Mouse (Mus musculus) megakaryocyte, adult 5-6 weeks (primary cell): ENCODE measurements at regions not wholly inside any gene's neighbourhood (a gene's known extent, or its start where the extent isn't known, plus 50 kb on each side); places are given as distances from the start of the nearest gene placed in this dataset.

Source experiments
- ATAC-seq: 2 replicates; pipeline ENCODE4 v1.8.0; 2016; ENCODE audit warnings: mild to moderate bottlenecking, inconsistent platforms; ENCODE audit not compliant: poor library complexity, severe bottlenecking

GRCm38 (mm10) chr10:91734691-91735090, 553.6 kb upstream of the Tmpo start:
- ATAC-seq: no peak

- no peak for ATAC-seq
Observed at GRCm38 (mm10) chr10:91732007-91732589, 551.0 kb upstream of the Tmpo start.

- no peak for ATAC-seq
Observed at GRCm38 (mm10) chr10:91730062-91730461, 548.9 kb upstream of the Tmpo start.

GRCm38 (mm10) chr10:91719561-91720371, 538.7 kb upstream of the Tmpo start:
- no peak for ATAC-seq

GRCm38 (mm10) chr10:91716604-91717003, 535.5 kb upstream of the Tmpo start:
- ATAC-seq: no peak

GRCm38 (mm10) chr10:91714648-91715047, 533.5 kb upstream of the Tmpo start:
- ATAC-seq: no peak

GRCm38 (mm10) chr10:91713529-91713928, 532.4 kb upstream of the Tmpo start:
- no peak for ATAC-seq

GRCm38 (mm10) chr10:91706816-91707215, 525.7 kb upstream of the Tmpo start:
- no peak for ATAC-seq

GRCm38 (mm10) chr10:91704751-91705150, 523.6 kb upstream of the Tmpo start:
- no peak for ATAC-seq

- ATAC-seq: no peak
Observed at GRCm38 (mm10) chr10:91701822-91702221, 520.7 kb upstream of the Tmpo start.

GRCm38 (mm10) chr10:91686082-91686618, 505.0 kb upstream of the Tmpo start:
- no peak for ATAC-seq

GRCm38 (mm10) chr10:91685164-91686027, 504.3 kb upstream of the Tmpo start:
- no peak for ATAC-seq

GRCm38 (mm10) chr10:91679641-91680040, 498.5 kb upstream of the Tmpo start:
- ATAC-seq: no peak

- no peak for ATAC-seq
Observed at GRCm38 (mm10) chr10:91637911-91638310, 456.8 kb upstream of the Tmpo start.

- ATAC-seq: no peak
Observed at GRCm38 (mm10) chr10:91628672-91629071, 447.6 kb upstream of the Tmpo start.

GRCm38 (mm10) chr10:91622281-91622680, 441.2 kb upstream of the Tmpo start:
- no peak for ATAC-seq

GRCm38 (mm10) chr10:91613794-91614479, 432.8 kb upstream of the Tmpo start:
- ATAC-seq: no peak

GRCm38 (mm10) chr10:91612052-91612451, 430.9 kb upstream of the Tmpo start:
- ATAC-seq: no peak

- no peak for ATAC-seq
Observed at GRCm38 (mm10) chr10:91594891-91595290, 413.8 kb upstream of the Tmpo start.

GRCm38 (mm10) chr10:91593378-91593777, 412.3 kb upstream of the Tmpo start:
- ATAC-seq: no peak

GRCm38 (mm10) chr10:91591845-91592244, 410.7 kb upstream of the Tmpo start:
- no peak for ATAC-seq
